Mouse (Mus musculus): Measurements from ENCODE around the gene Wwox. TPM values are rescaled to one million over a fixed set of nuclear protein-coding genes. Genes with fewer than 3 reads are reported as not detected.
A peak's percentile ranks its signal among the peaks of the same experiment; 100 is the strongest.

Wwox gene
- polyA plus RNA-seq, 1 experiment from 2014 or later, result 10.9 TPM

GRCm38 (mm10) chr8:114479749-114480148, 40.3 kb downstream of the Wwox start:
- Histone ChIP-seq H3K4me3 (ENCODE audit: low read length) (no peak overlapping the region), H3K36me3 (ENCODE audit: control insufficient read depth, insufficient read depth, low read length) (no peaks in the 10 kb centered on the region), H3K9ac (ENCODE audit: low read depth, low read length) (no peak overlapping the region), H3K4me2 (ENCODE audit: low read depth, low read length) (no peak overlapping the region), H3K4me1 (ENCODE audit: control insufficient read depth, insufficient read depth, low read length) (peaks cover 7% of the 10 kb centered on the region), H3K9me3 (ENCODE audit: control insufficient read depth, low read length) (no peaks in the 10 kb centered on the region), H3K27me3 (replicated peaks; ENCODE audit: control insufficient read depth, insufficient read depth, low read length) (no peaks in the 10 kb centered on the region), H3K27ac (ENCODE audit: low read length) (no peak overlapping the region)
- peak; percentile 95 for ATAC-seq
- WGBS, result 68% methylated on average over 8 of the region's 8 CpGs

- 95% methylated on average over 5 of the region's 5 CpGs for WGBS
- Histone ChIP-seq H3K36me3 (ENCODE audit: control insufficient read depth, insufficient read depth, low read length) (no peaks in the 10 kb centered on the region), H3K4me3 (ENCODE audit: low read length) (no peak overlapping the region), H3K4me2 (ENCODE audit: low read depth, low read length) (no peak overlapping the region), H3K27me3 (replicated peaks; ENCODE audit: control insufficient read depth, insufficient read depth, low read length) (no peaks in the 10 kb centered on the region), H3K9me3 (ENCODE audit: control insufficient read depth, low read length) (no peaks in the 10 kb centered on the region), H3K9ac (ENCODE audit: low read depth, low read length) (no peak overlapping the region), H3K27ac (ENCODE audit: low read length) (no peak overlapping the region), H3K4me1 (ENCODE audit: control insufficient read depth, insufficient read depth, low read length) (no peaks in the 10 kb centered on the region)
- ATAC-seq, result no peak
Observed at GRCm38 (mm10) chr8:114491662-114492160, 52.3 kb downstream of the Wwox start.

- H3K9ac ChIP-seq (ENCODE audit: low read depth, low read length), result no peak overlapping the region
- no peak for ATAC-seq
Observed at GRCm38 (mm10) chr8:114499448-114500144, 60.1 kb downstream of the Wwox start.

GRCm38 (mm10) chr8:114501906-114502305, 62.5 kb downstream of the Wwox start:
- Histone ChIP-seq H3K27ac (ENCODE audit: low read length) (no peak overlapping the region), H3K36me3 (ENCODE audit: control insufficient read depth, insufficient read depth, low read length) (no peaks in the 10 kb centered on the region), H3K4me3 (ENCODE audit: low read length) (no peak overlapping the region), H3K9ac (ENCODE audit: low read depth, low read length) (no peak overlapping the region), H3K4me1 (ENCODE audit: control insufficient read depth, insufficient read depth, low read length) (peaks cover 19% of the 10 kb centered on the region), H3K27me3 (replicated peaks; ENCODE audit: control insufficient read depth, insufficient read depth, low read length) (no peaks in the 10 kb centered on the region), H3K4me2 (ENCODE audit: low read depth, low read length) (no peak overlapping the region), H3K9me3 (ENCODE audit: control insufficient read depth, low read length) (no peaks in the 10 kb centered on the region)
- 63% methylated on average over 6 of the region's 6 CpGs for WGBS
- ATAC-seq, result no peak

More at GRCm38 (mm10) chr8:114499448-114500144, 60.1 kb downstream of the Wwox start:
- H3K4me1 ChIP-seq (ENCODE audit: control insufficient read depth, insufficient read depth, low read length), result peaks cover 8% of the 10 kb centered on the region
- no peaks in the 10 kb centered on the region for H3K27me3 ChIP-seq (replicated peaks; ENCODE audit: control insufficient read depth, insufficient read depth, low read length)
- no peaks in the 10 kb centered on the region for H3K9me3 ChIP-seq (ENCODE audit: control insufficient read depth, low read length)
- WGBS, result 43% methylated on average over 16 of the region's 16 CpGs
- no peak overlapping the region for H3K4me3 ChIP-seq (ENCODE audit: low read length)
- H3K27ac ChIP-seq (ENCODE audit: low read length), result no peak overlapping the region; the same call in 1 of the 2 replicates
- no peaks in the 10 kb centered on the region for H3K36me3 ChIP-seq (ENCODE audit: control insufficient read depth, insufficient read depth, low read length)
- no peak overlapping the region for H3K4me2 ChIP-seq (ENCODE audit: low read depth, low read length)

GRCm38 (mm10) chr8:114503196-114503595, 63.7 kb downstream of the Wwox start:
- H3K27me3 ChIP-seq (replicated peaks; ENCODE audit: control insufficient read depth, insufficient read depth, low read length), result no peaks in the 10 kb centered on the region
- H3K9ac ChIP-seq (ENCODE audit: low read depth, low read length), result no peak overlapping the region
- H3K27ac ChIP-seq (ENCODE audit: low read length), result no peak overlapping the region
- H3K4me1 ChIP-seq (ENCODE audit: control insufficient read depth, insufficient read depth, low read length), result peaks cover 19% of the 10 kb centered on the region
- H3K36me3 ChIP-seq (ENCODE audit: control insufficient read depth, insufficient read depth, low read length), result no peaks in the 10 kb centered on the region
- H3K4me2 ChIP-seq (ENCODE audit: low read depth, low read length), result no peak overlapping the region
- ATAC-seq, result no peak
- 86% methylated on average over 3 of the region's 3 CpGs for WGBS
- H3K4me3 ChIP-seq (ENCODE audit: low read length), result no peak overlapping the region
- H3K9me3 ChIP-seq (ENCODE audit: control insufficient read depth, low read length), result no peaks in the 10 kb centered on the region

- H3K36me3 ChIP-seq (ENCODE audit: control insufficient read depth, insufficient read depth, low read length), result no peaks in the 10 kb centered on the region
- peak overlapping the region; percentile 24; the same call in 1 of the 2 replicates for H3K4me2 ChIP-seq (ENCODE audit: low read depth, low read length)
- no peaks in the 10 kb centered on the region for H3K27me3 ChIP-seq (replicated peaks; ENCODE audit: control insufficient read depth, insufficient read depth, low read length)
- H3K4me3 ChIP-seq (ENCODE audit: low read length), result no peak overlapping the region
- H3K4me1 ChIP-seq (ENCODE audit: control insufficient read depth, insufficient read depth, low read length), result peaks cover 16% of the 10 kb centered on the region
- no peaks in the 10 kb centered on the region for H3K9me3 ChIP-seq (ENCODE audit: control insufficient read depth, low read length)
- WGBS, result 41% methylated on average over 11 of the region's 11 CpGs
- no peak overlapping the region for H3K9ac ChIP-seq (ENCODE audit: low read depth, low read length)
- ATAC-seq, result peak; percentile 39
- no peak overlapping the region for H3K27ac ChIP-seq (ENCODE audit: low read length)
Observed at GRCm38 (mm10) chr8:114504889-114505288, 65.4 kb downstream of the Wwox start.

GRCm38 (mm10) chr8:114505351-114506347, 66.2 kb downstream of the Wwox start:
- peak; percentile 82 for ATAC-seq
- Histone ChIP-seq H3K9me3 (ENCODE audit: control insufficient read depth, low read length) (no peaks in the 10 kb centered on the region), H3K36me3 (ENCODE audit: control insufficient read depth, insufficient read depth, low read length) (no peaks in the 10 kb centered on the region), H3K9ac (ENCODE audit: low read depth, low read length) (no peak overlapping the region), H3K4me2 (ENCODE audit: low read depth, low read length) (peak overlapping the region; percentile 24; the same call in 1 of the 2 replicates), H3K27ac (ENCODE audit: low read length) (peak overlapping the region; percentile 10; the same call in 1 of the 2 replicates), H3K4me3 (ENCODE audit: low read length) (no peak overlapping the region), H3K27me3 (replicated peaks; ENCODE audit: control insufficient read depth, insufficient read depth, low read length) (no peaks in the 10 kb centered on the region), H3K4me1 (ENCODE audit: control insufficient read depth, insufficient read depth, low read length) (peaks cover 13% of the 10 kb centered on the region)
- 54% methylated on average over 18 of the region's 18 CpGs for WGBS

GRCm38 (mm10) chr8:114507404-114507803, 67.9 kb downstream of the Wwox start:
- Histone ChIP-seq H3K27ac (ENCODE audit: low read length) (no peak overlapping the region), H3K36me3 (ENCODE audit: control insufficient read depth, insufficient read depth, low read length) (no peaks in the 10 kb centered on the region), H3K4me1 (ENCODE audit: control insufficient read depth, insufficient read depth, low read length) (peaks cover 13% of the 10 kb centered on the region), H3K4me2 (ENCODE audit: low read depth, low read length) (no peak overlapping the region), H3K27me3 (replicated peaks; ENCODE audit: control insufficient read depth, insufficient read depth, low read length) (no peaks in the 10 kb centered on the region), H3K4me3 (ENCODE audit: low read length) (no peak overlapping the region), H3K9me3 (ENCODE audit: control insufficient read depth, low read length) (no peaks in the 10 kb centered on the region), H3K9ac (ENCODE audit: low read depth, low read length) (no peak overlapping the region)
- WGBS, result 69% methylated on average over 7 of the region's 7 CpGs
- no peak for ATAC-seq

- Histone ChIP-seq H3K9me3 (ENCODE audit: control insufficient read depth, low read length) (no peaks in the 10 kb centered on the region), H3K4me2 (ENCODE audit: low read depth, low read length) (no peak overlapping the region), H3K4me3 (ENCODE audit: low read length) (no peak overlapping the region), H3K27ac (ENCODE audit: low read length) (no peak overlapping the region), H3K27me3 (replicated peaks; ENCODE audit: control insufficient read depth, insufficient read depth, low read length) (no peaks in the 10 kb centered on the region), H3K4me1 (ENCODE audit: control insufficient read depth, insufficient read depth, low read length) (peaks cover 6% of the 10 kb centered on the region), H3K9ac (ENCODE audit: low read depth, low read length) (no peak overlapping the region), H3K36me3 (ENCODE audit: control insufficient read depth, insufficient read depth, low read length) (no peaks in the 10 kb centered on the region)
- 65% methylated on average over 1 of the region's 1 CpGs for WGBS
- no peak for ATAC-seq
Observed at GRCm38 (mm10) chr8:114510226-114510625, 70.8 kb downstream of the Wwox start.

Measured in intestine, embryonic 16.5 days (tissue).